Mouse (Mus musculus) cerebral cortex, adult 2 months (tissue): Measurements from ENCODE around the gene Acvrl1.

ENCODE experiments used
- WGBS: fragments of 180-500 bp; shearing (Covaris S2); methylation state at CpG from one replicate; pipeline ENCODE4 v1.1.7; 2018; 5-methylcytosine and 5-hydroxymethylcytosine counted together

Acvrl1 gene

DNA sequence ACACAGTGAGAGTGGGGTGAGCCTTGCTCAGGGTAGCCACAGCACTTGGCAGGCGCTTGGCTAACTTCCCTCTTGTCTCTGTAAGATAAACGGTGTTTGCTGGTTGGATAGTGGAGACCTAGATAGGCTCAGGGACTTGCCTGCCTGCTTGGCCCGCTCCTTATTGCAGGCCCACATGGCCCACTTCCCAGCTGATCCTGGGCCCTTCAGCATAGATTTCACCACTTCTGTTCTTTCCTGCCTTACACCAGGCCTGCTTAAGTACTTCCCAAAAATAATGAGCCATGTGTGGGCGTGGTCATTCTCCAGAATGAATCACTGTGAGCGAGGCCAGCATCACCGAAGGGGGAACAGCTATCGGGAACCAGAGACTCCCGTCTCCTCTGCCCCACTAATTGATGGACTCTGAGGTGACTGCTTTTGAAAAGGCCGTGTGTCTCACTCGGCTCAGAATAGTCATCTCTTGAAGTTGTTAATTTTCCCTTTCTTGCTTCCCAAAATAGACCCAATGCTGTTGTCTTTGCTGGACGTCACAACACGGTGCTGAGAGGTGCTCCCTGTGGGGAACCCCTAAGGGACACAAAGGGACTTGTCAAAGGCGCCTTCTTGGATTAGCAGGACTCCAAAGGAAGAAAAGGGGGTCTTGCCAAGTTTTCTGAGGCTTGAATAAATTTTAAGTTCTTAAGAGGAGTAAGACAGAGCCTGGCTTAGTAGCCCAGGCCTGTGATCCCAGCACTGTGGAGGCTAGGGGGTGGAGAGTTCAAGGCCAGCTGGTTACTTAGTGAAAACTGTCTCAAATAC lies 63.3 kb downstream of the Acvrl1 start:
- WGBS: 32% methylated on average over 13 of the region's 13 CpGs

DNA sequence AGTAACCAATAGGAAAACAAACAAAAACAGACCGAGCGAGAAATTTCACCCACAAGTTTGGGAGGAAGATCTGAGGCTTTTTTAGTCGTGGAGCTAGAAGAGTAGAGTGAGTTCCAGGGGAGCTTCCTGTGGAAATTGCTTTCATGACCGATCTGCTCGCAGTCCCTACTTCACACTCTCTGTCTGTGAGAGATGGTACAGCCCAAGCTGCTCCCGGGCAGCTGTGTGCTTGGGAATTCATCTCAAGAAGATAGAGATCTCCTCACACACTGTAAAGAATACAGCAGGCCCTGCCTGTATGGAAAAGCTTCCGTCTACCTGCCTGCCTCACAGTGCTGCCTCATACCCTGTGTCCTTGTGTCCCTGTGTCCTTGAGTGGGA lies 63.9 kb downstream of the Acvrl1 start:
- WGBS: 36% methylated on average over 7 of the region's 7 CpGs

DNA sequence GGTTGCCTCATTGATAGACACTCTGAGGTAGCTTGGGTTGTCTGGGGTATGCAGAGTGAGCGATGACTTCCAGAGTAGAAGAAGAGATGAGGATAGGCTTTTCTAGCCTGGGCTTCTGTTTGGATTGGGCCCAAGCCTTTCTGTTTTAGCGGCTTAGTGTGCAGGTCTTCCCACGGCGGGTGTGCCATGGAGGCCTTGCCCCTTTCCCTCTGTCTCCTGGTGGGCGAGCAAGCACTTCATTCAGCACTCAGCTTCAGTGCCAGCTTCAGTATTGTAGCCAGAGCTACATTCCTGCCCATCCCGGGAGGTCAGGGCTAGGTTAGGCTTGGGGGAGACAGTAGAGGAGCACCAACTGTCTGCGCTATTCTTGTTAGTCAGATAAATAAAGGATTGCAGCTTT lies 64.3 kb downstream of the Acvrl1 start:
- 64% methylated on average over 7 of the region's 7 CpGs for WGBS

DNA sequence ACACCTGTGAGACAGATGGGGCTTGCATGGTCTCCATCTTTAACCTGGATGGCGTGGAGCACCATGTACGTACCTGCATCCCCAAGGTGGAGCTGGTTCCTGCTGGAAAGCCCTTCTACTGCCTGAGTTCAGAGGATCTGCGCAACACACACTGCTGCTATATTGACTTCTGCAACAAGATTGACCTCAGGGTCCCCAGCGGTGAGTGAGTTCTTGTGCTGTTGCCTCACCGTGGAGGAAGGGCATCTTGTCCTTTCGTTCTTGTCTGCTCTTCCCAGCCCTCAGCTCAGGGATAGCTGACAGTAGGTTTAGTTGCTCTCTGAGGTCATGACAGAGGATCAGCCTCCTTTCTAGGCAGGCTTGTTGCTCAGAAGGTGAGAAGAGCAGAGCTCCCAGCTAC lies 65.6 kb downstream of the Acvrl1 start:
- WGBS: 92% methylated on average over 6 of the region's 6 CpGs
